In the genomic region with DNA sequence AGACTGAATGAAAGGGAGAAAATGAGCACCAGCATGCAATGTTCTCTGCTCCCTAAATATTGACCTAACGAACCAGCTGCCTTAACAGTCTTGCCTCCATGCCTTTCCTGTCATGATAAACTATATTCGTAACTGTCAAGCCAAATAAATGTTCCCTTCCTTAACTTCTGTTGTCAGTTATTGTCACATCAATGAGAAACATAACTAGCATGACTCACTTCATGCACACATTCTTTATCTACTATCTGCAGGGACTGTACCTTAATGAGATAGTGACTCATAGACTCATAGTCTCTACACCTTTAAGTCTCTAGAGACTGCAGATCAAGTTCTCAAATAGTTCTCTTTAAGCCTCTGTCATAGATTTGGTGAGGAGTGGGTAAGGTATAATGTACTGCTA, we compare ENCODE assay signal across 26 mouse cellular contexts.
"Had no signal": no experiment of that assay in that cellular context is flagged by ENCODE, and none has a peak within 500 bp of the region (broad histone marks: within the 10 kb centered on the region; RNA-seq: fewer than 3 reads in every experiment).

No protein-coding gene starts in this region.

- ATAC-seq: hindbrain, postnatal 0 days; inflammation-experienced regulatory T-cells, adult 6 months; intestine, embryonic 15.5 days; liver, embryonic 12.5 days had no signal

- H3K9me3 ChIP-seq: heart, embryonic 13.5 days; heart, embryonic 15.5 days; hindbrain, embryonic 13.5 days; hindbrain, embryonic 15.5 days; intestine, embryonic 15.5 days; kidney, embryonic 15.5 days; limb, embryonic 13.5 days; limb, embryonic 15.5 days; liver, embryonic 12.5 days had no signal

- H3K4me3 ChIP-seq: gastrocnemius, adult 2 months; heart, adult 2 months; heart, embryonic 13.5 days; heart, embryonic 15.5 days; hindbrain, embryonic 13.5 days; hindbrain, embryonic 15.5 days; intestine, embryonic 15.5 days; kidney, embryonic 15.5 days; limb, embryonic 13.5 days; limb, embryonic 15.5 days; liver, embryonic 12.5 days had no signal

- H3K4me1 ChIP-seq: heart, embryonic 13.5 days; heart, embryonic 15.5 days; hindbrain, embryonic 13.5 days; hindbrain, embryonic 15.5 days; intestine, embryonic 15.5 days; kidney, embryonic 15.5 days; limb, embryonic 13.5 days; limb, embryonic 15.5 days; liver, embryonic 12.5 days had no signal

- DNase-seq: gastrocnemius, adult 2 months; gastrocnemius, postnatal 10 days; gastrocnemius, postnatal 25 days; heart, adult 11 months; heart, adult 2 months; heart, postnatal 14 days; heart, postnatal 36 days; kidney, adult 11 months; kidney, adult 2 months; kidney, adult 9 months; kidney, postnatal 14 days; kidney, postnatal 36 days; layer of hippocampus, adult 9-11 months; layer of hippocampus, postnatal 36 days; left cerebral cortex, postnatal 4 days had no signal

- H3K27me3 ChIP-seq: heart, embryonic 13.5 days; heart, embryonic 15.5 days; hindbrain, embryonic 13.5 days; hindbrain, embryonic 15.5 days; intestine, embryonic 15.5 days; kidney, embryonic 15.5 days; limb, embryonic 15.5 days; liver, embryonic 12.5 days had no signal

- H3K36me3 ChIP-seq: heart, embryonic 13.5 days; heart, embryonic 15.5 days; hindbrain, embryonic 13.5 days; hindbrain, embryonic 15.5 days; intestine, embryonic 15.5 days; kidney, embryonic 15.5 days; limb, embryonic 13.5 days; limb, embryonic 15.5 days; liver, embryonic 12.5 days had no signal
